Mouse (Mus musculus): Measurements from ENCODE around the gene Emx2. TPM values are rescaled to one million over a fixed set of nuclear protein-coding genes. Genes with fewer than 3 reads are reported as not detected.

Gene Emx2
- polyA plus RNA-seq, 1 experiment from 2014 or later: not detected

- H3K9me3 ChIP-seq (ENCODE audit: control insufficient read depth): no peaks in the 10 kb centered on the region
- no peak overlapping the region for H3K4me3 ChIP-seq (ENCODE audit: low read depth, low read length)
- H3K4me1 ChIP-seq (replicated peaks; ENCODE audit: control insufficient read depth, insufficient read depth, low read length): no peaks in the 10 kb centered on the region
- no peak overlapping the region for H3K9ac ChIP-seq (ENCODE audit: low read depth, low read length)
- no peak overlapping the region for H3K27ac ChIP-seq (ENCODE audit: low read depth, low read length)
- no peaks in the 10 kb centered on the region for H3K27me3 ChIP-seq (replicated peaks; ENCODE audit: control insufficient read depth, insufficient read depth, low read length)
- no peak overlapping the region for H3K4me2 ChIP-seq (replicated peaks; ENCODE audit: low read depth)
- TF ChIP-seq CTCF (IDR thresholded peaks at IDR 0.05; ENCODE audit: low read depth): no peak
- 96% methylated on average over 1 of the region's 1 CpGs for WGBS
- H3K36me3 ChIP-seq (ENCODE audit: control insufficient read depth, insufficient read depth): no peaks in the 10 kb centered on the region
- ATAC-seq: no peak
Measured at GRCm38 (mm10) chr19:59492258-59492657, 34.1 kb downstream of the Emx2 start.

- H3K4me1 ChIP-seq (replicated peaks; ENCODE audit: control insufficient read depth, insufficient read depth, low read length): no peaks in the 10 kb centered on the region
- WGBS: 81% methylated on average over 4 of the region's 4 CpGs
- H3K4me3 ChIP-seq (ENCODE audit: low read depth, low read length): no peak overlapping the region
- H3K27ac ChIP-seq (ENCODE audit: low read depth, low read length): no peak overlapping the region
- H3K27me3 ChIP-seq (replicated peaks; ENCODE audit: control insufficient read depth, insufficient read depth, low read length): no peaks in the 10 kb centered on the region
- no peak for ATAC-seq
- TF ChIP-seq CTCF (IDR thresholded peaks at IDR 0.05; ENCODE audit: low read depth): no peak
- no peaks in the 10 kb centered on the region for H3K36me3 ChIP-seq (ENCODE audit: control insufficient read depth, insufficient read depth)
- H3K9ac ChIP-seq (ENCODE audit: low read depth, low read length): no peak overlapping the region
- H3K9me3 ChIP-seq (ENCODE audit: control insufficient read depth): no peaks in the 10 kb centered on the region
- H3K4me2 ChIP-seq (replicated peaks; ENCODE audit: low read depth): no peak overlapping the region
Measured at GRCm38 (mm10) chr19:59496832-59497231, 38.7 kb downstream of the Emx2 start.

DNA sequence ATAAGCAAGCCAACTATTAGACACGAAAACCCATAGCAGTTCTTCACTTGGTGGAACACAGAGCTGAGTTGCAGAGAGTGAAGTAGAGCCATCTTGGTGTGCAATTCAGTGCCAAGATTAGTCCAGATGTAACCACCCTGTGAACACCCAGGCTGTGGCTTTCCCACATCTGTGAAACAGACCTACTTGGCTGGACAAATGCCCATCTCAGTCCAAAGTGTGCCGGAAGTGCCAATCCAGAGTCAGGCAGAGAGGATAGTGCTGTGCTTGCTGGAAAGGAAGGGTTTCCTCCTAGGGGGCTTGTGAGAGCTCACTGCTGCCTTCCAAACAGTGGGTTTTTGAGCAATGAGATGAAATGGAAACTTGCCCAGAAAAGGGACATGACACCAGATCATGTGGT, 50.7 kb downstream of the Emx2 start:
- TF ChIP-seq CTCF (IDR thresholded peaks at IDR 0.05; ENCODE audit: low read depth): no peak
- no peak overlapping the region for H3K4me2 ChIP-seq (replicated peaks; ENCODE audit: low read depth)
- H3K9ac ChIP-seq (ENCODE audit: low read depth, low read length): no peak overlapping the region
- WGBS: 82% methylated on average over 2 of the region's 2 CpGs
- no peaks in the 10 kb centered on the region for H3K36me3 ChIP-seq (ENCODE audit: control insufficient read depth, insufficient read depth)
- ATAC-seq: no peak
- H3K27ac ChIP-seq (ENCODE audit: low read depth, low read length): no peak overlapping the region
- H3K4me3 ChIP-seq (ENCODE audit: low read depth, low read length): no peak overlapping the region
- H3K9me3 ChIP-seq (ENCODE audit: control insufficient read depth): no peaks in the 10 kb centered on the region
- no peaks in the 10 kb centered on the region for H3K27me3 ChIP-seq (replicated peaks; ENCODE audit: control insufficient read depth, insufficient read depth, low read length)
- no peaks in the 10 kb centered on the region for H3K4me1 ChIP-seq (replicated peaks; ENCODE audit: control insufficient read depth, insufficient read depth, low read length)

- H3K4me1 ChIP-seq (replicated peaks; ENCODE audit: control insufficient read depth, insufficient read depth, low read length): no peaks in the 10 kb centered on the region
- no peaks in the 10 kb centered on the region for H3K9me3 ChIP-seq (ENCODE audit: control insufficient read depth)
- H3K4me2 ChIP-seq (replicated peaks; ENCODE audit: low read depth): no peak overlapping the region
- no peak for ATAC-seq
- H3K4me3 ChIP-seq (ENCODE audit: low read depth, low read length): no peak overlapping the region
- H3K9ac ChIP-seq (ENCODE audit: low read depth, low read length): no peak overlapping the region
- 70% methylated on average over 3 of the region's 3 CpGs for WGBS
- no peaks in the 10 kb centered on the region for H3K36me3 ChIP-seq (ENCODE audit: control insufficient read depth, insufficient read depth)
- no peak for TF ChIP-seq CTCF (IDR thresholded peaks at IDR 0.05; ENCODE audit: low read depth)
- no peak overlapping the region for H3K27ac ChIP-seq (ENCODE audit: low read depth, low read length)
- H3K27me3 ChIP-seq (replicated peaks; ENCODE audit: control insufficient read depth, insufficient read depth, low read length): no peaks in the 10 kb centered on the region
Measured at GRCm38 (mm10) chr19:59513181-59513580, 55.0 kb downstream of the Emx2 start.

Other genes with a start within 250 kb of the Emx2 start
- gene Kcnk18, start 239.2 kb upstream of the Emx2 start, polyA plus RNA-seq (2015; fragmentation: Nextera tagmentation; extraction: Ambion mirVana): not detected in 2 replicates
- 3.3 and 4.3 TPM in 2 replicates for gene Slc18a2, start 197.5 kb upstream of the Emx2 start, polyA plus RNA-seq (2015; fragmentation: Nextera tagmentation; extraction: Ambion mirVana)
- 20.0 and 27.4 TPM in 2 replicates for gene Rps12-ps3, start 136.1 kb upstream of the Emx2 start, polyA plus RNA-seq (2015; fragmentation: Nextera tagmentation; extraction: Ambion mirVana)
- gene Pdzd8, start 112.6 kb upstream of the Emx2 start, polyA plus RNA-seq (2015; fragmentation: Nextera tagmentation; extraction: Ambion mirVana): 6.1 and 7.0 TPM in 2 replicates

Measured in intestine, postnatal 0 days (tissue).